Mouse (Mus musculus): Measurements from ENCODE around the gene Nup107. TPM values are rescaled to one million over a fixed set of nuclear protein-coding genes. Genes with fewer than 3 reads are reported as not detected.

The Nup107 gene
- total and polyA plus RNA-seq, 3 experiments: 80.2 to 91.6 TPM; not detected in 1

- TF ChIP-seq BHLHE40 (IDR thresholded peaks at IDR 0.05; ENCODE audit: borderline replicate concordance, low read depth, low read length) (no peak), POLR2AphosphoS2 (IDR thresholded peaks at IDR 0.05; ENCODE audit: low read length) (no peak), NELFE (IDR thresholded peaks at IDR 0.05; ENCODE audit: low read depth, low read length) (no peak), ZNF384 (IDR thresholded peaks at IDR 0.05; ENCODE audit: low read depth, low read length) (no peak), TBP (IDR thresholded peaks at IDR 0.05; ENCODE audit: low read depth, low read length) (no peak), E2F4 (IDR thresholded peaks at IDR 0.05; ENCODE audit: borderline replicate concordance, low read depth, low read length) (no peak), MAZ (IDR thresholded peaks at IDR 0.05; ENCODE audit: low read depth, low read length) (no peak), CTCF (IDR thresholded peaks at IDR 0.05 in 2 of 3, conservative IDR thresholded peaks at IDR 0.05 in 1 of 3; ENCODE audit: control insufficient read depth in 1 of 3, insufficient read depth in 1 of 3, low read depth in 2 of 3, low read length in 3 of 3, poor library complexity in 1 of 3, severe bottlenecking in 1 of 3) (no peak), RCOR1 (IDR thresholded peaks at IDR 0.05; ENCODE audit: low read depth, low read length) (no peak), ZKSCAN1 (IDR thresholded peaks at IDR 0.05; ENCODE audit: low read depth, low read length) (no peak), GATA1 (IDR thresholded peaks at IDR 0.05; ENCODE audit: low read depth, low read length) (no peak), MEF2A (IDR thresholded peaks at IDR 0.05; ENCODE audit: extremely low read depth, insufficient replicate concordance, low read depth, low read length, poor library complexity, severe bottlenecking) (no peak)
- Histone ChIP-seq H3K9ac (ENCODE audit: control insufficient read depth, low read depth, low read length, poor library complexity, severe bottlenecking) (no peak overlapping the region), H3K4me1 (ENCODE audit: control insufficient read depth in 1 of 2, insufficient read depth in 2 of 2, low read length in 2 of 2) (no peaks in the 10 kb centered on the region), H3K9me3 (replicated peaks; ENCODE audit: insufficient read depth, low read length) (no peaks in the 10 kb centered on the region), H3K79me2 (ENCODE audit: control insufficient read depth, insufficient read depth, low read length, poor library complexity) (no peaks in the 10 kb centered on the region), H3K27me3 (ENCODE audit: control insufficient read depth in 1 of 2, insufficient read depth in 2 of 2, low read length in 2 of 2) (no peaks in the 10 kb centered on the region), H3K4me3 (ENCODE audit: control insufficient read depth in 1 of 2, insufficient read depth in 1 of 2, low read depth in 2 of 2, low read length in 2 of 2) (no peak overlapping the region), H3K36me3 (ENCODE audit: control insufficient read depth in 1 of 2, insufficient read depth in 2 of 2, low read length in 2 of 2) (peaks cover 0 to 8% of the 10 kb centered on the region in 2 experiments; a peak in 2 of 4 replicates), H3K27ac (ENCODE audit: control insufficient read depth, low read depth, low read length) (no peak overlapping the region)
- no peak for DNase-seq (ENCODE audit: low read depth, low spot score)
Observed at GRCm38 (mm10) chr10:117811555-117811954, 19.1 kb upstream of the Nup107 start.

- no peaks in the 10 kb centered on the region for H3K27me3 ChIP-seq (ENCODE audit: control insufficient read depth in 1 of 2, insufficient read depth in 2 of 2, low read length in 2 of 2)
- no peaks in the 10 kb centered on the region for H3K9me3 ChIP-seq (replicated peaks; ENCODE audit: insufficient read depth, low read length)
- H3K36me3 ChIP-seq (ENCODE audit: control insufficient read depth in 1 of 2, insufficient read depth in 2 of 2, low read length in 2 of 2): peaks cover 2 to 3% of the 10 kb centered on the region in 2 experiments
- no peak overlapping the region for H3K4me3 ChIP-seq (ENCODE audit: control insufficient read depth in 1 of 2, insufficient read depth in 1 of 2, low read depth in 2 of 2, low read length in 2 of 2)
- no peak overlapping the region for H3K27ac ChIP-seq (ENCODE audit: control insufficient read depth, low read depth, low read length)
- no peak overlapping the region for H3K9ac ChIP-seq (ENCODE audit: control insufficient read depth, low read depth, low read length, poor library complexity, severe bottlenecking)
- no peaks in the 10 kb centered on the region for H3K79me2 ChIP-seq (ENCODE audit: control insufficient read depth, insufficient read depth, low read length, poor library complexity)
- TF ChIP-seq CTCF (IDR thresholded peaks at IDR 0.05 in 2 of 3, conservative IDR thresholded peaks at IDR 0.05 in 1 of 3; ENCODE audit: control insufficient read depth in 1 of 3, insufficient read depth in 1 of 3, low read depth in 2 of 3, low read length in 3 of 3, poor library complexity in 1 of 3, severe bottlenecking in 1 of 3) (no peak), KAT2A (conservative IDR thresholded peaks at IDR 0.05; ENCODE audit: low read depth, low read length) (no peak), CHD2 (IDR thresholded peaks at IDR 0.05; ENCODE audit: low read length) (no peak), RAD21 (IDR thresholded peaks at IDR 0.05; ENCODE audit: low read depth, low read length) (no peak), ZMIZ1 (IDR thresholded peaks at IDR 0.05; ENCODE audit: low read depth, low read length) (no peak)
- no peak for DNase-seq (ENCODE audit: low read depth, low spot score)
- 0 out of 4 replicates have a peak, but pooled peaks cover 0 to 5% of the 10 kb centered on the region in 2 experiments for H3K4me1 ChIP-seq (ENCODE audit: control insufficient read depth in 1 of 2, insufficient read depth in 2 of 2, low read length in 2 of 2)
Observed at GRCm38 (mm10) chr10:117810506-117810905, 18.0 kb upstream of the Nup107 start.
